Mouse (Mus musculus): ENCODE data around the gene Urb2. TPM values are rescaled to one million over a fixed set of nuclear protein-coding genes. Genes with fewer than 3 reads are reported as not detected.
A peak's percentile ranks its signal among the peaks of the same experiment; 100 is the strongest.

Gene Urb2
- polyA plus RNA-seq, 1 experiment from 2014 or later: 5.5 TPM

- Histone ChIP-seq H3K4me3 (no peak overlapping the region), H3K9me3 (no peaks in the 10 kb centered on the region), H3K27ac (no peak overlapping the region), H3K27me3 (replicated peaks) (no peaks in the 10 kb centered on the region), H3K4me2 (replicated peaks) (no peak overlapping the region), H3K36me3 (no peaks in the 10 kb centered on the region), H3K4me1 (0 out of 2 replicates have a peak, but pooled peaks cover 3% of the 10 kb centered on the region), H3K9ac (no peak overlapping the region)
- no peak for ATAC-seq (ENCODE audit: low FRiP score, low read depth)
- WGBS: 78% methylated on average over 7 of the region's 7 CpGs
Observed at GRCm38 (mm10) chr8:124083611-124084010, 62.3 kb downstream of the Urb2 start.

DNA sequence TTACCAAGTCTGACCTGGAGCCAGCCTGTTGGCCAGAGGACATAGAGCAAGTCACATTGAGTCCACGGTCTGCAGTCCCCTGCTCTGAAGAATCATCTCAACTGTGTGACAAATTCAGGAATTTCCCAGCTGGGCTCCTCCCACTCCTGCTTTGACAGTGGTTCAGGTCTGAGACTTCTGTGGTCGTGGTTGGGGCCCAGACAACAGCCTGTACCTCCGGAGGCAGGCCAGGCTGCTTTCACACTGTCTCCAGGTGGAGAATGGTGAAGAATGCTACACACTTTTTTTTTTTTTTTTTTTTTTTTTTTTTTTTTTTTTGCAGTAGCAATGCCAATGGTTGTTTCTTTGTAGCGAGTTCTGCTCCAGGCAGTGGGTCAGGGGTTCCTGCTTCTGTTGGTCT, 64.4 kb downstream of the Urb2 start:
- ATAC-seq (ENCODE audit: low FRiP score, low read depth): no peak
- WGBS: 74% methylated on average over 4 of the region's 4 CpGs
- Histone ChIP-seq H3K27me3 (replicated peaks) (no peaks in the 10 kb centered on the region), H3K4me3 (no peak overlapping the region), H3K4me1 (no peaks in the 10 kb centered on the region), H3K9ac (no peak overlapping the region), H3K36me3 (no peaks in the 10 kb centered on the region), H3K27ac (no peak overlapping the region), H3K4me2 (replicated peaks) (no peak overlapping the region), H3K9me3 (no peaks in the 10 kb centered on the region)

- Histone ChIP-seq H3K36me3 (no peaks in the 10 kb centered on the region), H3K4me3 (no peak overlapping the region), H3K27ac (no peak overlapping the region), H3K9me3 (no peaks in the 10 kb centered on the region), H3K27me3 (replicated peaks) (no peaks in the 10 kb centered on the region), H3K4me2 (replicated peaks) (no peak overlapping the region), H3K9ac (no peak overlapping the region), H3K4me1 (no peaks in the 10 kb centered on the region)
- 41% methylated on average over 11 of the region's 11 CpGs for WGBS
- ATAC-seq (ENCODE audit: low FRiP score, low read depth): no peak
Observed at GRCm38 (mm10) chr8:124088092-124088613, 66.8 kb downstream of the Urb2 start.

DNA sequence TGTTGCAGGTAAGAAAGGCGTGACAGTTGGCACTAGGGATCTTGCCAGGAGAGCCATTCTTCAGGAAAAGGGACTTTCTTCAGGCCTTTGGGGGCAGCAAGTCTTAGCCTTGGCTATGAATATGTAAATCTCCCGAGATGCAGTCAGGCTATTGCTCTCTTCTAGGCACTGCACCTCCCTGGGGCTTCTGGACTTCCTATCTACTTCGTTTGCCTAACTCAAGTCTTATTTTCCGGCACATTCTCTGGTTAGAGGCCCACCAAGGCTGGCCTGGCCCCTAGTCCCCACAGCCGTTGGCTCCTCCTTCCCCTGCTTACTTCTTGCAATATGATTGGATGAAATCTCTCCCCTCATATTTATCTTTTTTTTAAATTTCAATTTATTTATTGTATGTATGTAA, 67.7 kb downstream of the Urb2 start:
- H3K9ac ChIP-seq: no peak overlapping the region
- H3K4me3 ChIP-seq: no peak overlapping the region
- H3K4me1 ChIP-seq: no peaks in the 10 kb centered on the region
- no peaks in the 10 kb centered on the region for H3K36me3 ChIP-seq
- no peak for ATAC-seq (ENCODE audit: low FRiP score, low read depth)
- H3K9me3 ChIP-seq: no peaks in the 10 kb centered on the region
- H3K4me2 ChIP-seq (replicated peaks): no peak overlapping the region
- H3K27me3 ChIP-seq (replicated peaks): no peaks in the 10 kb centered on the region
- 91% methylated on average over 5 of the region's 5 CpGs for WGBS
- no peak overlapping the region for H3K27ac ChIP-seq

- ATAC-seq (ENCODE audit: low FRiP score, low read depth): no peak
- Histone ChIP-seq H3K27ac (no peak overlapping the region), H3K4me3 (no peak overlapping the region), H3K36me3 (no peaks in the 10 kb centered on the region), H3K4me2 (replicated peaks) (no peak overlapping the region), H3K9ac (no peak overlapping the region), H3K27me3 (replicated peaks) (no peaks in the 10 kb centered on the region), H3K4me1 (no peaks in the 10 kb centered on the region), H3K9me3 (no peaks in the 10 kb centered on the region)
- 90% methylated on average over 5 of the region's 5 CpGs for WGBS
Observed at GRCm38 (mm10) chr8:124090473-124090872, 69.2 kb downstream of the Urb2 start.

MicroRNAs within 50 kb of the gene (microRNA counts, 519-probe panel; counts per million panel counts)
- microRNA mmu-miR-1967: 342 counts per million, percentile 67 among the panel's probes with 10 or more counts

Small RNAs within 50 kb of the gene (microRNA-seq; reads per million reads assigned to microRNA genes)
- not detected for gene Mir1967

Other genes with a start within 250 kb of the Urb2 start
- 73.0 and 74.2 TPM in 2 replicates for gene Rab4a, start 215.5 kb upstream of the Urb2 start, polyA plus RNA-seq (2016; fragmentation: Nextera tagmentation; extraction: Ambion mirVana)
- 8.2 and 8.5 TPM in 2 replicates for gene Ccsap, start 161.3 kb upstream of the Urb2 start, polyA plus RNA-seq (2016; fragmentation: Nextera tagmentation; extraction: Ambion mirVana)
- 56.3 and 78.1 TPM in 2 replicates for gene Acta1, start 126.8 kb upstream of the Urb2 start, polyA plus RNA-seq (2016; fragmentation: Nextera tagmentation; extraction: Ambion mirVana)
- gene Nup133, start 72.2 kb upstream of the Urb2 start, polyA plus RNA-seq (2016; fragmentation: Nextera tagmentation; extraction: Ambion mirVana): 38.5 and 39.8 TPM in 2 replicates
- 19.5 and 19.9 TPM in 2 replicates for gene Abcb10, start 38.4 kb upstream of the Urb2 start, polyA plus RNA-seq (2016; fragmentation: Nextera tagmentation; extraction: Ambion mirVana)
- 34.6 and 35.1 TPM in 2 replicates for gene Taf5l, start 111 bp upstream of the Urb2 start, polyA plus RNA-seq (2016; fragmentation: Nextera tagmentation; extraction: Ambion mirVana)
- 91.1 and 93.8 TPM in 2 replicates for gene Galnt2, start 209.9 kb downstream of the Urb2 start, polyA plus RNA-seq (2016; fragmentation: Nextera tagmentation; extraction: Ambion mirVana)